Mouse (Mus musculus): Measurements from ENCODE around the gene 1700092M07Rik. TPM values are rescaled to one million over a fixed set of nuclear protein-coding genes. Genes with fewer than 3 reads are reported as not detected.

1700092M07Rik gene
- total RNA-seq, 2 experiments from 2014 or later = 0.94 to 1.5 TPM

GRCm38 (mm10) chr19:8789171-8789570 is 48.7 kb downstream of the 1700092M07Rik start:
- no peak for DNase-seq (ENCODE audit: low spot score in 2 of 2)

GRCm38 (mm10) chr19:8790171-8790570 is 49.7 kb downstream of the 1700092M07Rik start:
- DNase-seq (ENCODE audit: low spot score in 2 of 2) = peak in 1 of 2 experiments; percentile 33

Small RNA genes within 50 kb of the gene (microRNA-seq; reads per million reads assigned to microRNA genes)
- 0 reads per million in 2 experiments for gene Mir6992

Other genes with a start within 250 kb of the 1700092M07Rik start
- gene Slc22a8, start 149.5 kb upstream of the 1700092M07Rik start, total RNA-seq (2021) = 10 to 100 TPM; 11.9 to 14.0 TPM
- 1 to 10 TPM; 9.1 to 9.4 TPM for gene Slc22a6, start 122.7 kb upstream of the 1700092M07Rik start, total RNA-seq (2021)
- gene Chrm1, start 76.9 kb upstream of the 1700092M07Rik start, total RNA-seq (2021) = 100 to 1,000 TPM; 141 to 144 TPM
- 100 to 1,000 TPM; 148 to 152 TPM for gene Slc3a2, start 17.3 kb upstream of the 1700092M07Rik start, total RNA-seq (2021)
- 10 to 100 TPM; 46.9 to 50.5 TPM for gene Wdr74, start 4.9 kb upstream of the 1700092M07Rik start, total RNA-seq (2021)
- 10 to 100 TPM; 70.1 to 72.7 TPM for gene Stx5a, start 695 bp downstream of the 1700092M07Rik start, total RNA-seq (2021)
- 10 to 100 TPM; 78.1 to 88.5 TPM for gene Nxf1, start 16.4 kb downstream of the 1700092M07Rik start, total RNA-seq (2021)
- gene Tmem223, start 30.3 kb downstream of the 1700092M07Rik start, total RNA-seq (2021) = 10 to 100 TPM; 57.3 to 63.7 TPM
- 1 to 10 TPM; 7.6 to 7.8 TPM for gene Tmem179b, start 33.7 kb downstream of the 1700092M07Rik start, total RNA-seq (2021)
- 10 to 100 TPM; 13.7 to 15.9 TPM for gene Taf6l, start 45.7 kb downstream of the 1700092M07Rik start, total RNA-seq (2021)
- gene Polr2g, start 57.9 kb downstream of the 1700092M07Rik start, total RNA-seq (2021) = 100 to 1,000 TPM; 106 to 107 TPM
- gene Zbtb3, start 61.8 kb downstream of the 1700092M07Rik start, total RNA-seq (2021) = 1 to 10 TPM; 5.5 to 6.0 TPM
- gene Ttc9c, start 78.6 kb downstream of the 1700092M07Rik start, total RNA-seq (2021) = 10 to 100 TPM; 38.7 to 42.4 TPM
- gene Hnrnpul2, start 79.3 kb downstream of the 1700092M07Rik start, total RNA-seq (2021) = 100 to 1,000 TPM; 123 to 127 TPM
- gene AC129217.1, start 89.1 kb downstream of the 1700092M07Rik start, total RNA-seq (2021) = 1 to 10 TPM in 1 of 2 experiments, not detected in 1; 2.3 TPM
- 100 to 1,000 TPM in 1 of 2 experiments, 10 to 100 TPM in 1; 98.1 to 112 TPM for gene Bscl2, start 96.7 kb downstream of the 1700092M07Rik start, total RNA-seq (2021)
- 100 to 1,000 TPM; 181 to 184 TPM for gene Gng3, start 98.5 kb downstream of the 1700092M07Rik start, total RNA-seq (2021)
- 1 to 10 TPM; 1.2 to 1.7 TPM for gene Lrrn4cl, start 110.0 kb downstream of the 1700092M07Rik start, total RNA-seq (2021)
- 10 to 100 TPM; 91.4 to 96.7 TPM for gene Ubxn1, start 130.8 kb downstream of the 1700092M07Rik start, total RNA-seq (2021)
- 10 to 100 TPM; 29.7 to 37.1 TPM for gene Uqcc3, start 140.2 kb downstream of the 1700092M07Rik start, total RNA-seq (2021)
- gene Lbhd1, start 143.0 kb downstream of the 1700092M07Rik start, total RNA-seq (2021) = 1 to 10 TPM; 8.2 TPM
- gene Gm49403, start 143.2 kb downstream of the 1700092M07Rik start, total RNA-seq (2021) = not detected
- gene 1810009A15Rik, start 148.1 kb downstream of the 1700092M07Rik start, total RNA-seq (2021) = 10 to 100 TPM; 20.2 to 23.0 TPM
- 1 to 10 TPM; 2.1 to 3.8 TPM for gene Gm49416, start 148.2 kb downstream of the 1700092M07Rik start, total RNA-seq (2021)
- gene Ints5, start 152.3 kb downstream of the 1700092M07Rik start, total RNA-seq (2021) = 10 to 100 TPM; 23.9 to 24.6 TPM
- gene Ganab, start 157.4 kb downstream of the 1700092M07Rik start, total RNA-seq (2021) = 10 to 100 TPM; 93.2 to 93.8 TPM
- 100 to 1,000 TPM; 188 to 189 TPM for gene B3gat3, start 179.7 kb downstream of the 1700092M07Rik start, total RNA-seq (2021)
- gene Rom1, start 188.6 kb downstream of the 1700092M07Rik start, total RNA-seq (2021) = 1 to 10 TPM; 6.4 to 7.6 TPM
- 10 to 100 TPM in 1 of 2 experiments, 1 to 10 TPM in 1; 9.0 to 11.5 TPM for gene Eml3, start 188.8 kb downstream of the 1700092M07Rik start, total RNA-seq (2021)
- 10 to 100 TPM; 49.6 to 49.8 TPM for gene Mta2, start 201.2 kb downstream of the 1700092M07Rik start, total RNA-seq (2021)
- 10 to 100 TPM; 22.5 to 23.7 TPM for gene Tut1, start 213.1 kb downstream of the 1700092M07Rik start, total RNA-seq (2021)
- 100 to 1,000 TPM; 251 to 256 TPM for gene Eef1g, start 226.3 kb downstream of the 1700092M07Rik start, total RNA-seq (2021)
- gene Ahnak, start 248.6 kb downstream of the 1700092M07Rik start, total RNA-seq (2021) = 10 to 100 TPM; 18.6 to 23.5 TPM

Data from left cerebral cortex, adult 18-20 months (tissue).